Mouse (Mus musculus) liver, embryonic 14.5 days (tissue): Measurements from ENCODE around the gene Cpvl. TPM values are rescaled to one million over a fixed set of nuclear protein-coding genes. Genes with fewer than 3 reads are reported as not detected.

ENCODE experiments used
- ATAC-seq: fragments of 200-750 bp; cut with Nextera tagmentation; 2 replicates; pipeline ENCODE4 v1.8.0; 2017; ENCODE audit warnings: moderate number of reproducible peaks, mild to moderate bottlenecking, moderate library complexity; ENCODE audit not compliant: insufficient read depth
- DNase-seq, 3 experiments: peaks; one replicate each; pipeline ENCODE4 v3.0.0-alpha.2; 2012 to 2013; ENCODE audit warnings: low read depth in 3 of 3, low spot score in 3 of 3
- H3K27ac ChIP-seq: fragments of 300-500 bp; sonication (generic); 2 replicates; pipeline ENCODE4 v1.5.1; 2014; ENCODE audit warnings: moderate library complexity, mild to moderate bottlenecking, control low read depth, inconsistent platforms
- H3K27me3 ChIP-seq: fragments of 300-500 bp; sonication (generic); 2 replicates; pipeline ENCODE4 v1.6.1; 2014; ENCODE audit warnings: mild to moderate bottlenecking, low read length, moderate library complexity; ENCODE audit not compliant: control insufficient read depth, insufficient read depth
- H3K36me3 ChIP-seq: fragments of 300-500 bp; sonication (generic); replicated peaks from 2 replicates; pipeline ENCODE4 v1.6.1; 2014; ENCODE audit warnings: low read depth; ENCODE audit not compliant: control insufficient read depth, insufficient read depth
- H3K4me1 ChIP-seq, 2 experiments: fragments of 200-500 bp in 1 of 2; fragments of 300-500 bp in 1 of 2; sonication (generic) in 1 of 2; replicated peaks; 2 replicates each; pipeline ENCODE4 v1.6.1; 2012 to 2014; ENCODE audit warnings: antibody characterized with exemption in 1 of 2, inconsistent platforms in 1 of 2, low read length in 1 of 2; ENCODE audit not compliant: control insufficient read depth in 2 of 2, insufficient read depth in 2 of 2
- H3K4me2 ChIP-seq: fragments of 300-500 bp; sonication (generic); 2 replicates; pipeline ENCODE4 v1.6.1; 2014; ENCODE audit warnings: low read depth, mild to moderate bottlenecking, control low read depth, moderate library complexity
- H3K4me3 ChIP-seq, 2 experiments: fragments of 200-500 bp in 1 of 2; fragments of 300-500 bp in 1 of 2; sonication (generic) in 1 of 2; 2 replicates each; pipeline ENCODE4 v1.5.1; 2012 to 2014; ENCODE audit warnings: low read depth in 2 of 2, low read length in 2 of 2, mild to moderate bottlenecking in 2 of 2, control low read depth in 1 of 2, inconsistent platforms in 1 of 2, moderate library complexity in 1 of 2; ENCODE audit not compliant: insufficient read depth in 1 of 2
- H3K9ac ChIP-seq: fragments of 300-500 bp; sonication (generic); replicated peaks from 2 replicates; pipeline ENCODE4 v1.6.1; 2014; ENCODE audit warnings: mild to moderate bottlenecking, control low read depth, moderate library complexity
- H3K9me3 ChIP-seq: fragments of 300-500 bp; sonication (generic); 2 replicates; pipeline ENCODE4 v1.6.1; 2016; ENCODE audit warnings: low read length, mixed read lengths; ENCODE audit not compliant: control insufficient read depth
- CTCF ChIP-seq: IDR thresholded peaks from 2 replicates; pipeline ENCODE4 v1.5.1; 2016; ENCODE audit warnings: antibody characterized with exemption, low read depth, control low read depth
- EP300 ChIP-seq: IDR thresholded peaks from 2 replicates; pipeline ENCODE4 v1.6.1; 2016; ENCODE audit warnings: antibody characterized with exemption, low read depth
- WGBS: fragments of 180-500 bp; shearing (Covaris S2); extraction: QIAGEN DNeasy Blood & Tissue Kit; methylation state at CpG from one replicate; pipeline ENCODE4 v1.1.7; 2014; ENCODE audit not compliant: insufficient replicate concordance; 5-methylcytosine and 5-hydroxymethylcytosine counted together
- polyA plus RNA-seq, 2 experiments: library from polyadenylated mRNA; depleted of rRNA in 1 of 2; stranded (reverse) in 1 of 2; unstranded in 1 of 2; fragments of >200 nt; fragmentation: Nextera tagmentation in 1 of 2; extraction: Ambion mirVana in 1 of 2; gene quantifications; 2 replicates each; pipeline versions ENCODE4 v1.2.1 to v1.2.3; 2012 to 2014

Cpvl gene
- polyA plus RNA-seq, 2 experiments, result not detected

GRCm38 (mm10) chr6:53859106-53859505 is 119.4 kb downstream of the Cpvl start:
- WGBS, result 31% methylated on average over 1 of the region's 1 CpGs
- no peak overlapping the region for H3K27ac ChIP-seq

DNA sequence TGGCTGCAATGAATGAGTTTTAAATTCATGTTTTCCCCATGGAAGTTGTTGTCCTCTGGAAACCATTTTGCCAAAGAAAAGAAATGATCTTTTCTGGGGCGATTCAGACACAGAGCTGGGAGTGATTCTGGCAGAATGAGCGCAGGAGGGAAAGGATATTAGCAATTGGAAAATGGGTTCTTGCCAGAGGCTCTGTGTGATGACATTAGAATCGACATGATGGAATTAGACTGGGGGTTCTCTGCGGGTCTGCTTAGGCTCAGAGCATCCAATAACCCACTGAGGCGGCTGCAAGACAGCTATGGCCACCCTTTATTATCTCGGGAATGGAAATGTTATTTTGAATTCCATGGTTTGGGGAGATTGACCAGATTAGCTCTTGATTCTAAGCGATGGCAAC is 120.6 kb downstream of the Cpvl start:
- no peak for TF ChIP-seq EP300
- no peak for TF ChIP-seq CTCF
- WGBS, result 54% methylated on average over 7 of the region's 7 CpGs
- no peak overlapping the region for H3K27ac ChIP-seq

More at GRCm38 (mm10) chr6:53859106-53859505, 119.4 kb downstream of the Cpvl start:
- no peak for DNase-seq
- H3K9me3 ChIP-seq, result no peaks in the 10 kb centered on the region
- TF ChIP-seq EP300 (no peak), CTCF (no peak)
- ATAC-seq, result no peak
- no peak overlapping the region for H3K9ac ChIP-seq
- H3K36me3 ChIP-seq, result no peaks in the 10 kb centered on the region
- no peaks in the 10 kb centered on the region for H3K4me1 ChIP-seq
- H3K4me3 ChIP-seq, result no peak overlapping the region
- no peak overlapping the region for H3K4me2 ChIP-seq
- no peaks in the 10 kb centered on the region for H3K27me3 ChIP-seq

DNA sequence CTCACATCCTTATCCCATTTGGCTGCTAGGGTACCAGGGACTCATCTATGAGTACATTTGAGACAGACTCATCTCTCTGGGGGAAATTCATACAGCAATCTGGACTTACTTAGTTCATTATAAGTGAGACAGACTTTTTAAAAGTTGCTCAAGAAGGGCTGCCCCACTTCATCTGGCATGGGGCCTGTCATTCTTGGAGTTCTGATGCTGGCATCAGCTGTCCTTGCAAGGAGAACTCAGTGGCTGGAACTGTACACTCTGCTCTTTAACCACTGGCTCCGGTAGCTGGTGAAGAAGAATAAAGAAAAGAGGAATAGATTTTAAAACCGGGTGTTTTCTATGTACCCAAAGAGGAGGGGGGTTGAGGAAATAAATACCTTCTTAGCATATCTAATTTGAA is 121.7 kb downstream of the Cpvl start:
- Histone ChIP-seq H3K9me3 (no peaks in the 10 kb centered on the region), H3K27me3 (no peaks in the 10 kb centered on the region), H3K4me2 (no peak overlapping the region), H3K4me1 (no peaks in the 10 kb centered on the region), H3K36me3 (no peaks in the 10 kb centered on the region), H3K9ac (no peak overlapping the region), H3K4me3 (no peak overlapping the region), H3K27ac (no peak overlapping the region)
- DNase-seq (no peak), ATAC-seq (no peak)
- TF ChIP-seq CTCF (no peak), EP300 (no peak)
- WGBS, result 70% methylated on average over 2 of the region's 2 CpGs

More for the DNA sequence above, 120.6 kb downstream of the Cpvl start:
- Histone ChIP-seq H3K9ac (no peak overlapping the region), H3K9me3 (no peaks in the 10 kb centered on the region), H3K4me1 (no peaks in the 10 kb centered on the region), H3K36me3 (no peaks in the 10 kb centered on the region), H3K4me2 (no peak overlapping the region), H3K27me3 (no peaks in the 10 kb centered on the region), H3K4me3 (no peak overlapping the region)
- ATAC-seq (no peak), DNase-seq (no peak)

GRCm38 (mm10) chr6:53854971-53855856 is 123.3 kb downstream of the Cpvl start:
- ATAC-seq, result no peak
- Histone ChIP-seq H3K9ac (no peak overlapping the region), H3K27ac (no peak overlapping the region), H3K4me1 (no peaks in the 10 kb centered on the region), H3K9me3 (no peaks in the 10 kb centered on the region), H3K36me3 (no peaks in the 10 kb centered on the region), H3K27me3 (no peaks in the 10 kb centered on the region), H3K4me2 (no peak overlapping the region), H3K4me3 (no peak overlapping the region)
- WGBS, result 71% methylated on average over 12 of the region's 12 CpGs
- TF ChIP-seq EP300, result no peak
- no peak for TF ChIP-seq CTCF
- DNase-seq, result no peak

GRCm38 (mm10) chr6:53854226-53854625 is 124.2 kb downstream of the Cpvl start:
- H3K4me1 ChIP-seq, result no peaks in the 10 kb centered on the region
- no peak overlapping the region for H3K4me2 ChIP-seq
- H3K9ac ChIP-seq, result no peak overlapping the region
- no peak for DNase-seq
- WGBS, result 46% methylated on average over 2 of the region's 2 CpGs
- H3K36me3 ChIP-seq, result no peaks in the 10 kb centered on the region
- no peaks in the 10 kb centered on the region for H3K9me3 ChIP-seq
- no peak overlapping the region for H3K4me3 ChIP-seq
- TF ChIP-seq CTCF, result no peak
- TF ChIP-seq EP300, result no peak
- H3K27ac ChIP-seq, result no peak overlapping the region
- ATAC-seq, result no peak
- H3K27me3 ChIP-seq, result no peaks in the 10 kb centered on the region
